Mouse (Mus musculus) liver, embryonic 15.5 days (tissue): Measurements from ENCODE around the gene Espn. TPM values are rescaled to one million over a fixed set of nuclear protein-coding genes. Genes with fewer than 3 reads are reported as not detected.
A peak's percentile ranks its signal among the peaks of the same experiment; 100 is the strongest.

ENCODE experiments used
- ATAC-seq: fragments of 200-750 bp; cut with Nextera tagmentation; 2 replicates; pipeline ENCODE4 v1.8.0; 2017; ENCODE audit warnings: moderate number of reproducible peaks, mild to moderate bottlenecking, moderate library complexity; ENCODE audit not compliant: insufficient read depth
- H3K27ac ChIP-seq: fragments of 300-500 bp; sonication (generic); replicated peaks from 2 replicates; pipeline ENCODE4 v1.5.1; 2015; ENCODE audit warnings: mild to moderate bottlenecking, inconsistent platforms
- H3K27me3 ChIP-seq: fragments of 300-500 bp; sonication (generic); 2 replicates; pipeline ENCODE4 v1.6.1; 2015; ENCODE audit warnings: mild to moderate bottlenecking, inconsistent platforms
- H3K36me3 ChIP-seq: fragments of 300-500 bp; sonication (generic); replicated peaks from 2 replicates; pipeline ENCODE4 v1.6.1; 2015; ENCODE audit warnings: moderate library complexity, mild to moderate bottlenecking, inconsistent platforms
- H3K4me1 ChIP-seq: fragments of 300-500 bp; sonication (generic); replicated peaks from 2 replicates; pipeline ENCODE4 v1.6.1; 2015; ENCODE audit warnings: inconsistent platforms
- H3K4me2 ChIP-seq: fragments of 300-500 bp; sonication (generic); 2 replicates; pipeline ENCODE4 v1.6.1; 2015; ENCODE audit warnings: moderate library complexity, mild to moderate bottlenecking, inconsistent platforms
- H3K4me3 ChIP-seq: fragments of 300-500 bp; sonication (generic); replicated peaks from 2 replicates; pipeline ENCODE4 v1.5.1; 2015; ENCODE audit warnings: mild to moderate bottlenecking, inconsistent platforms
- H3K9ac ChIP-seq: fragments of 300-500 bp; sonication (generic); 2 replicates; pipeline ENCODE4 v1.6.1; 2015; ENCODE audit warnings: moderate library complexity, mild to moderate bottlenecking, inconsistent platforms
- H3K9me3 ChIP-seq: fragments of 300-500 bp; sonication (generic); replicated peaks from 2 replicates; pipeline ENCODE4 v1.6.1; 2016; ENCODE audit warnings: inconsistent platforms
- WGBS: fragments of 180-500 bp; shearing (Covaris S2); methylation state at CpG from one replicate; pipeline ENCODE4 v1.1.7; 2015; ENCODE audit warnings: mixed read lengths; ENCODE audit not compliant: insufficient replicate concordance; 5-methylcytosine and 5-hydroxymethylcytosine counted together
- polyA plus RNA-seq: library from polyadenylated mRNA; unstranded; fragments of >200 nt; fragmentation: Nextera tagmentation; extraction: Ambion mirVana; gene quantifications from 2 replicates; pipeline ENCODE4 v1.2.1, GENCODE M21; 2015

Gene Espn
- polyA plus RNA-seq, 1 experiment from 2014 or later = 1.5 TPM

DNA sequence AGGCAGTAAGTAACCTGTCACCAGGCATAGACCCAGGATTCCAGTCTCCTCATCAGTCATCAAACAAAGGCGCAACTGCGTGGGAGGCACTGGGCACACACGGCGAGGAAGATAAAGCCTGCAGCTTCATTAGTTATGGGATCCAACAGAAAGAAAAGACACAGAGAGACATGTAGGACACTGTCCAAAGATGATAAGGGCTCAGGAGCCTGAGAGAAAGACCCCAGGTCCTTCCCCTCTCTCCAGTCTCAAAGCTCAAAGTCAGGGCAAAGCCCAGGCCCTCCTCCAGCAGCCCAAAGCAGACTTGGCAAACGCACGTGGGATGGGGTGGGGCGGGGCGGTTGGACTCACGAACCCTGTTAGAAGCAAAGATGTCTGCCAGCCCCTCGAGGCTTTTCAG lies 6.7 kb downstream of the Espn start:
- no peaks in the 10 kb centered on the region for H3K4me1 ChIP-seq
- H3K4me3 ChIP-seq = no peak overlapping the region
- H3K9me3 ChIP-seq = no peaks in the 10 kb centered on the region
- no peak overlapping the region for H3K27ac ChIP-seq
- WGBS = 42% methylated on average over 10 of the region's 10 CpGs
- no peak for ATAC-seq
- H3K36me3 ChIP-seq = no peaks in the 10 kb centered on the region
- no peak overlapping the region for H3K4me2 ChIP-seq
- no peak overlapping the region for H3K9ac ChIP-seq
- peaks cover 62% of the 10 kb centered on the region for H3K27me3 ChIP-seq

DNA sequence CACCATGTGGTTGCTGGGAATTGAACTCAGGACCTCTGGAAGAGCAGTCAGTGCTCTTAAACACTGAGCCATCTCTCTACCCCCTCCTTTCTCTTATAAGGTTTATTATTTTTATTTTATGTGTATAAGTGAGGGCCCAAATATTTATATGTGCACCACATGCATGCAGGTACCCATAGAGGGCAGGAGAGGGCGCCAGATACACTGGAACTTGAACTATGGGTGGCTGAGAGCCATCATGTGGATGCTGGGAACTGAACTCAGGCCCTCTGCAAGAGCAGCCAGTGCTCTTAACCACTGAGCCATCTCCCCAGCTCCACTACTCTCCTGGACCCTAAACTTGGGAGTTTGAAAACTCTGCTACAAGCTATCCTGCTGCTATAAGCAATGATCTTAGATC lies 8.5 kb downstream of the Espn start:
- WGBS = 29% methylated on average over 1 of the region's 1 CpGs
- Histone ChIP-seq H3K9ac (no peak overlapping the region), H3K36me3 (no peaks in the 10 kb centered on the region), H3K4me2 (no peak overlapping the region), H3K9me3 (no peaks in the 10 kb centered on the region), H3K4me3 (no peak overlapping the region), H3K4me1 (peaks cover 7% of the 10 kb centered on the region), H3K27ac (no peak overlapping the region), H3K27me3 (peaks cover 49% of the 10 kb centered on the region)
- no peak for ATAC-seq

DNA sequence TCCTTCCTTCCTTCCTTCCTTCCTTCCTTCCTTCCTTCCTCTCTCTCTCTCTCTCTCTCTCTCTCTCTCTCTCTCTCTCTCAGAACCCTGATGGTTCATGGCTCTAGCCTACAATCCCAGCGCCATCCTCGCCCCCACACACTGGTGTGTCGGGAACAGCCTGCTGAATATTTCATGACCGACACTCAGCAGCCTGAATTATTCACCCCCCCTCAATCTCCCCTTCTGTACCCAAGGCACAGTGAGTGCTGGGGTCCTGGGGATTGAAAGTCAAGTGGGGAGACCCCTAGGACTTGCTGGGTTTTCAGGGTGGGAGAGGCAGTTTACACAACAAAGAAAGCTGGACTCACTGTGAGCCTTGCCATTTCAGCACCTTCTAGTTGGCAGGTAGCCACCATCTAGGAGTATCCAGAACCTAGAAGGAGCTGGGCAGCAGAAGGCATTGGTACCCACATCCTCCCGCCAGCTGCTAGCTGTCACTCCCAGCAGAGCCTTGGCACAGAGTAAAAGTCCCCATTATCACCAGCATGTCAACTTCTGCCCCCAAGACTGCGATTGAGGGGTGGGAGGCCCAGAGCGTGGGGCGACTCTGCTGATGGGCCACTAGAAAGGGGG lies 10.5 kb downstream of the Espn start:
- 67% methylated on average over 8 of the region's 8 CpGs for WGBS
- Histone ChIP-seq H3K27me3 (peaks cover 47% of the 10 kb centered on the region), H3K9me3 (no peaks in the 10 kb centered on the region), H3K9ac (no peak overlapping the region), H3K36me3 (no peaks in the 10 kb centered on the region), H3K4me2 (no peak overlapping the region), H3K27ac (no peak overlapping the region), H3K4me1 (peaks cover 16% of the 10 kb centered on the region), H3K4me3 (no peak overlapping the region)
- no peak for ATAC-seq

DNA sequence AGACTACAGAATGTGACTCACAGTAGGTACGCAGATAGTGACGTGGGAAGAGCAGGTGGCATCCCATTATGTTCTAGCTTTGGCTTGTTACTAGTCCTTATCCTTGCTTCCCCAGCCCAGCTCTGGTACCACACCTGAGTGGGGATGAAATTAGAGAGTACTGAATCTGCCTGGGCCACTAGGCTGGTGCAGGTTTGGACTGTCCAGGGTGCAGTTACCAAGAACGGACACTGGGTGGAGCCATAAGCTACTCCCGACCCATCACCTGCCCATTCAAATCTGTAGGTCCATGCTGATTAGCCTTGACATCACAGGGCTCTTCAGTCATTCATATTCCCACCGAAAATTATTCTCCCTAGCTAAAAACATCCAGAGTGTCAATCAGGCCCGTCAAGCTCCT lies 11.7 kb downstream of the Espn start:
- Histone ChIP-seq H3K27ac (no peak overlapping the region), H3K9me3 (no peaks in the 10 kb centered on the region), H3K9ac (no peak overlapping the region), H3K4me2 (no peak overlapping the region), H3K27me3 (peaks cover 51% of the 10 kb centered on the region), H3K4me3 (no peak overlapping the region), H3K4me1 (peaks cover 22% of the 10 kb centered on the region), H3K36me3 (no peaks in the 10 kb centered on the region)
- 22% methylated on average over 6 of the region's 6 CpGs for whole genome bisulfite sequencing
- ATAC-seq = no peak

DNA sequence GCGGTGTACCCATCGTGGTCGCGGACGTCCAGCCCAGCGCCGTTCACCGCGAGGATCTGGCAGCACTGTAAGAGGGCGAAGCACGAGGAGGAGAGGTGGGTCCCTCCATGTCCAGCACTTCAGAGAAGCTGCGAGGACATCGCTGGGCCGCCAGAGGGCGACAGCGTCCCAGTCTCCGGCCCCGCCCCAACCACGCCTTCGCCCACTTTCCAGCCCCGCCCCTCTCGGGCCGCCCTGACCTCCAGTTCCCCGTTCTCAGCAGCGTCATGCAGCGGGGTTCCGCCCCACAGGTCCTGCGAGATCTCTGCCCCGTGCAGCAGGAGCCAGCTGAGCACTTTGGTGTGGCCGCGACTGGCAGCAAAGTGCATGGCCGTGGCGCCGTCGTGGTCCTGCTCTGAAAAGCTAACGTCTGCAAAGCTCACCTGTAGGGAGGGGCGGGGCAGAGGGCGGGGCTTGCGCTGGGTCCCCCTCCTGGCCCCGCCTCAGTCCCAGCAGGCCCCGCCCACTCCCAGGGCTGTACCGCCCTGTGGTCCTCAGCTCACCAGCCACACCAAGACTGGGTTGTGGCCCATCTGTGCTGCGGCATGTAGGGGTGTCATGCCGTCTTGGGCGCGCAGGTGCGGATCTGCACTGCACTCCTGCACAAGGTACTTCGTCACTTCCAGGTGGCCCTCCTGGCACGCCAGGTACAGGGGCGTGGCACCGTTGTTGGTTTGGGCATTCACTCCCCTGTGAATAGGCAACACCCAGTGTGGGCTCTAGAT lies 13.5 kb downstream of the Espn start:
- Histone ChIP-seq H3K27ac (no peak overlapping the region), H3K36me3 (no peaks in the 10 kb centered on the region), H3K4me1 (peaks cover 22% of the 10 kb centered on the region), H3K9me3 (no peaks in the 10 kb centered on the region), H3K4me3 (peak overlapping the region; percentile 62), H3K9ac (no peak overlapping the region; the same call in 1 of the 2 replicates), H3K4me2 (peak overlapping the region; percentile 77), H3K27me3 (peaks cover 57% of the 10 kb centered on the region)
- WGBS = 2% methylated on average over 51 of the region's 51 CpGs
- ATAC-seq = peak; percentile 85

DNA sequence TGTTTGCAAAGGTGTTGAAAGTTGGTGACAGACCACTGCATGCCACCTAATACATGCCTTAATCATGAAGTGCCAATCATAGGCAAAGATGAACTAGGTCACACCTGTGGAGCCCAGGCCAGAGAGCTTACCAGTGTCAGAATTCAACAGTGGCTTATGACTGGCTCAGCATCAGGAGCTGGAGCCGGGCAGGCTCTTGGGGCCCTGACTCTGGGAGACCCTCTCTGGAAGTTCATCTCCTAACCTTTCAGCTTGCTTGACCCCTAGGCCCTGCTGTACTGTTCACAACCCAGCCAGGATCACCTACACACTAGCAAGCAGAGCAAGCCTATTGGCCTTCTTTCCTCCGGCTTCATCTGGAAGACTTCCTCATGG lies 15.3 kb downstream of the Espn start:
- 73% methylated on average over 2 of the region's 2 CpGs for WGBS
- no peak for ATAC-seq
- H3K27me3 ChIP-seq = peaks cover 67% of the 10 kb centered on the region

DNA sequence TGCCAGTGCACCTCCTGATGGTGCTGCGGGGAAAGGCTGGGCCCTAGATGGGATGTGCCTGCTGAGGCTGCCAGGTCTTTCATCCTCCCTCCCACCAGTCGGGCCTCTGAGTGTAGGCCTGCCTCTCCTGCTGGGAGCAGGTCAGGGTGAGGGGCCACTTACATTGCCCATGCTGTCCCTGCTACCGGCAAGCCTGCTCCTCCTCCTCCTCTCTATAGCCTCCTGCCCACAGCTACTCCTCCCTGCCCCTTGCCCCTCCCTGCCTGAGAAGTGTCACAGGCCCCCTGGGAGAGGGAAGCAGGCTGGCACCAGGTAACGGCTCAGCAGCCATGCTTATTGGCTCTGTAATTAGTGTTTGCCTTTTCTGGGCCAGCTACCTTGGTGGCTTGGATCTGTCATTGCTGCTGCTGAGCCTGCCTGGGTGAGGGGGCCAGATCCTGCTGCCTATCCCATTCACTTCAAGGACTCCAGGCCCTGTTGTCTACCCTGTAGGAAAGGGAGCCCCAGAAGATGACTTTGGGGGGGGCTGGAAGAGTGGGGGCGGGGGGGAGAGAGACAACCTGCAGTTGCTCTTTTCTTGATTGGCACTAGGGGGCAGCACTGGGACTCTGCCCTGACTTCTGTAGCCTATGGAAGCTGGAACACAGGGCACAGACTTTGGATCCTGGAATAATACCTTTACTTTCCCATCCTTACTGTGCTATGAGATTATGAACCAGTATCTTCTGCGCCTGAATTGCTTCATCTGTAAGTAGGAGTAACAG lies 15.9 kb downstream of the Espn start:
- Histone ChIP-seq H3K27me3 (peaks cover 67% of the 10 kb centered on the region), H3K4me3 (no peak overlapping the region), H3K4me2 (no peak overlapping the region), H3K36me3 (no peaks in the 10 kb centered on the region), H3K9ac (no peak overlapping the region), H3K4me1 (peaks cover 38% of the 10 kb centered on the region), H3K9me3 (no peaks in the 10 kb centered on the region), H3K27ac (no peak overlapping the region)
- no peak for ATAC-seq
- WGBS = 42% methylated on average over 6 of the region's 6 CpGs

More for the DNA sequence above, 15.3 kb downstream of the Espn start:
- H3K27ac ChIP-seq = no peak overlapping the region
- no peaks in the 10 kb centered on the region for H3K36me3 ChIP-seq
- no peaks in the 10 kb centered on the region for H3K9me3 ChIP-seq
- H3K4me3 ChIP-seq = no peak overlapping the region
- H3K4me2 ChIP-seq = no peak overlapping the region
- H3K9ac ChIP-seq = no peak overlapping the region
- H3K4me1 ChIP-seq = peaks cover 33% of the 10 kb centered on the region

DNA sequence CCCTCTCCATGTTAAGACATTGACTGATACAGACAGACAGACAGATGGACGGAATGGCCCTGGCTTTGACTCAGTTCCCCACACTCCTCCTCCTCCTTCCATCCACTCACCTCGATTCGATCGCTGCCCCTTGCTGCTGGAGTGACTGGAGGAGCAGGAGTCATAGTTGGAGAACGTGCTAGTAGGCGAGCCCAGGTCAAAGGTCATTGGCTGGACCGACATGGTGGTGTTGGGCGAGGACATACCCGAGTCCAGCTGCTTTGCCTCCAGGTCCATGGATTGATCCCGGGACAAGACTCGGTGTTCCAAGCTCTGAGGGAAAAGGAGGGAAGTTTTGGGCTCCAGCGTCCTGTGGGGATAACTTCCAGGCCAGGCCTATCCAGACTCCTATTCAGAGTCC lies 16.8 kb downstream of the Espn start:
- no peak overlapping the region for H3K4me3 ChIP-seq
- H3K27ac ChIP-seq = no peak overlapping the region
- H3K27me3 ChIP-seq = peaks cover 67% of the 10 kb centered on the region
- no peaks in the 10 kb centered on the region for H3K9me3 ChIP-seq
- no peak overlapping the region for H3K9ac ChIP-seq
- H3K36me3 ChIP-seq = no peaks in the 10 kb centered on the region
- peaks cover 48% of the 10 kb centered on the region for H3K4me1 ChIP-seq
- ATAC-seq = no peak
- no peak overlapping the region for H3K4me2 ChIP-seq
- 74% methylated on average over 12 of the region's 12 CpGs for WGBS

DNA sequence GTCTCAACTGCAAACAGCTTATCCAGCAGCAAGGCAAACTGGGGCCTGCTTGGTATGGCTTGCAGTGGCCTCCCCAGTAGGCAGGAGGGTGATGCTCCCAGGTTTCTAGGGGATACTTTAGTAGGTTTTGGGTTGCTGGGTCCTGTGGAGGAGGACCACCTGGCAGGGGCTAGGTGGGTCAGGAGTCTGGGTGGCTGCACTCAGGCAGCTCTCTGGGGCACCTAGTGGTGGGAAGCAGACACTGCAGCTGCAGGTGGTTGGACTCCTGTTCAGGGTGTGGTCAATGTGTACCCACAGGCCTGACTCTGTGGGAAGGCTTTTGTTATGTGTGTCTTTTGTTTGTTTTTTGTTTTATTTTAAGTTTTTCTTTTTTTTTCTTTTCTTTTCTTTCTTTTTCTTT lies 17.7 kb downstream of the Espn start:
- ATAC-seq = no peak
- Histone ChIP-seq H3K4me2 (no peak overlapping the region), H3K36me3 (no peaks in the 10 kb centered on the region), H3K4me1 (peaks cover 50% of the 10 kb centered on the region), H3K27ac (no peak overlapping the region), H3K9me3 (no peaks in the 10 kb centered on the region), H3K9ac (no peak overlapping the region), H3K4me3 (no peak overlapping the region), H3K27me3 (peaks cover 71% of the 10 kb centered on the region)

DNA sequence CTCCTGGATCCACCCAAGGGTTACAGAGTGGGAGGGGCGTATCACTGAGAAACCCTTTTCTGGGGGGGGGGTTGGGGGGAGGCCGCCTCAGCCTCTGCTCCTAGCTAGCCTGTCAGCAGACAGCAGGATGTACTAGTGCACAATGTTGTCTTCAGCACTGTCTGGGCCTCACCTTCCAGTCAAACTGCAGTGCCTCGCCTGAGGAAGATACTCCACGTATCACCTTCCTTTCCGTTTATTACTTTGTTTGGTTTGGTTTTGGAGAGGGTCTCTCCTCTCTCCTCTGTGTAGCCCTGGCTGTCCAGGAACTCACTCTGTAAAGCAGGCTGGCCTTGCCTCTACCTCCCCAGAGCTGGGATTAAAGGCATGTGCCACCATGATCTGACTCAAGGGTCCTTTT lies 19.0 kb downstream of the Espn start:
- 42% methylated on average over 5 of the region's 5 CpGs for WGBS
- no peak for ATAC-seq
- no peak overlapping the region for H3K4me2 ChIP-seq
- no peak overlapping the region for H3K9ac ChIP-seq
- peaks cover 48% of the 10 kb centered on the region for H3K4me1 ChIP-seq
- no peaks in the 10 kb centered on the region for H3K9me3 ChIP-seq
- no peaks in the 10 kb centered on the region for H3K36me3 ChIP-seq
- H3K27ac ChIP-seq = no peak overlapping the region
- H3K4me3 ChIP-seq = no peak overlapping the region
- peaks cover 82% of the 10 kb centered on the region for H3K27me3 ChIP-seq

DNA sequence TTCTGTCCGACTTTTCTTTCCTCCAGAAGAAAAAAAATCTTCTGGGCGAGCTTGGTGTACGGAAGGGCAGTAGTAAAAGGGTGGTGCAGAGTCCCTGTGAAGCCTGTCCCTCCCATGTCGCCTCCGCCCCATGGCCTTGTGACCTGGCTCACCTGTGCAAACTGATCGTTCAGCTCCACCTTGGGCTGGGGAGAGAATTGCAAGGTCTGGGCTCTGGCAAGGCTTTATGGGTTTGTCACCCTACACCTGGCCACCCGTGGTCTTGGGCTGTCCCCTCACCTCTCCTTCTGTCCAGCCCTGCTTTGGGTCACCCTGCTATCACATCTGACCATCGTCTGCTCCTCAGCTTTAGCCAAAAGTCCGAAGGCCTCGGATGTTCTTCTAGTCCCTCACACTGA lies 19.4 kb downstream of the Espn start:
- H3K9ac ChIP-seq = no peak overlapping the region
- H3K4me3 ChIP-seq = no peak overlapping the region
- 28% methylated on average over 10 of the region's 10 CpGs for WGBS
- H3K4me1 ChIP-seq = peaks cover 46% of the 10 kb centered on the region
- H3K27ac ChIP-seq = no peak overlapping the region
- H3K36me3 ChIP-seq = no peaks in the 10 kb centered on the region
- H3K27me3 ChIP-seq = peaks cover 84% of the 10 kb centered on the region
- H3K4me2 ChIP-seq = no peak overlapping the region
- H3K9me3 ChIP-seq = no peaks in the 10 kb centered on the region
- ATAC-seq = no peak
